Comparison of ENCODE assay signal across 9 mouse cellular contexts in genomic region chr11:94676308-94676707, GRCm38 (mm10). TPM values are rescaled to one million over a fixed set of nuclear protein-coding genes. Genes with fewer than 3 reads are reported as not detected.
A peak's percentile ranks its signal among the peaks of the same experiment; 100 is the strongest.
DNase-seq lines count a peak whose midpoint lies in the region; ATAC-seq and TF ChIP-seq lines count a peak whose summit lies in the region.
"Had no signal": no experiment of that assay in that cellular context is flagged by ENCODE, and none has a peak within 500 bp of the region (broad histone marks: within the 10 kb centered on the region; RNA-seq: fewer than 3 reads in every experiment).

No protein-coding gene starts in this region.

- H3K36me3 ChIP-seq in liver, adult 2 months (ENCODE audit: control insufficient read depth, insufficient read depth, low read length): no peaks in the 10 kb centered on the region
- peaks cover 6% of the 10 kb centered on the region; the same call in 1 of the 2 replicates for H3K36me3 ChIP-seq in limb, embryonic 12.5 days
- no peaks in the 10 kb centered on the region for H3K36me3 ChIP-seq in neural tube, embryonic 14.5 days (ENCODE audit: control insufficient read depth, insufficient read depth, low read length)

- peak overlapping the region; percentile 81 for H3K4me2 ChIP-seq in limb, embryonic 12.5 days
- H3K4me2 ChIP-seq in neural tube, embryonic 14.5 days (ENCODE audit: low read depth, low read length): peak overlapping the region; percentile 79

- no peaks in the 10 kb centered on the region for H3K27me3 ChIP-seq in liver, adult 2 months (ENCODE audit: control insufficient read depth, insufficient read depth, low read length)
- H3K27me3 ChIP-seq in limb, embryonic 12.5 days: no peaks in the 10 kb centered on the region
- H3K27me3 ChIP-seq in neural tube, embryonic 14.5 days (ENCODE audit: control insufficient read depth, insufficient read depth, low read length): no peaks in the 10 kb centered on the region

- no peak for TF ChIP-seq CTCF in liver, adult 2 months (IDR thresholded peaks at IDR 0.05; ENCODE audit: low read depth, low read length)
- TF ChIP-seq CTCF in embryonic fibroblast, embryonic 13.5 days (IDR thresholded peaks at IDR 0.05; ENCODE audit: borderline replicate concordance, insufficient read depth, low read length): no peak

- no peak for ATAC-seq in limb, embryonic 12.5 days (ENCODE audit: insufficient number of reproducible peaks, insufficient read depth, low FRiP score, low TSS enrichment, low read depth)
- no peak for ATAC-seq in neural tube, embryonic 14.5 days (ENCODE audit: low read depth)

- H3K27ac ChIP-seq in liver, adult 2 months (replicated peaks; ENCODE audit: insufficient read depth, low read depth, low read length): no peak overlapping the region
- H3K27ac ChIP-seq in embryonic fibroblast, embryonic 13.5 days (ENCODE audit: insufficient read depth, low read length): no peak overlapping the region
- H3K27ac ChIP-seq in limb, embryonic 12.5 days: peak overlapping the region; percentile 94; the same call in 1 of the 2 replicates
- peak overlapping the region; percentile 92; the same call in 1 of the 2 replicates for H3K27ac ChIP-seq in neural tube, embryonic 14.5 days (ENCODE audit: low read depth, low read length)

- WGBS in liver, adult 2 months: 59% methylated on average over 4 of the region's 4 CpGs
- 38% methylated on average over 4 of the region's 4 CpGs for WGBS in limb, embryonic 12.5 days
- WGBS in neural tube, embryonic 14.5 days: 50% methylated on average over 4 of the region's 4 CpGs

- peaks cover 7% of the 10 kb centered on the region for H3K4me1 ChIP-seq in liver, adult 2 months (ENCODE audit: control insufficient read depth, insufficient read depth, low read length)
- no peaks in the 10 kb centered on the region for H3K4me1 ChIP-seq in embryonic fibroblast, embryonic 13.5 days (ENCODE audit: control insufficient read depth, insufficient read depth, low read length)
- H3K4me1 ChIP-seq in limb, embryonic 12.5 days (replicated peaks): peaks cover 25% of the 10 kb centered on the region
- peaks cover 19% of the 10 kb centered on the region for H3K4me1 ChIP-seq in neural tube, embryonic 14.5 days (ENCODE audit: control insufficient read depth, insufficient read depth, low read length)

- peaks cover 13% of the 10 kb centered on the region; the same call in 1 of the 2 replicates for H3K79me2 ChIP-seq in liver, adult 2 months (ENCODE audit: control insufficient read depth, insufficient read depth, low read length)

- peak overlapping the region; percentile 97 for H3K9ac ChIP-seq in liver, adult 2 months (ENCODE audit: low read depth, low read length)
- peak overlapping the region; percentile 94 for H3K9ac ChIP-seq in limb, embryonic 12.5 days (replicated peaks)
- peak overlapping the region; percentile 94 for H3K9ac ChIP-seq in neural tube, embryonic 14.5 days (replicated peaks; ENCODE audit: low read depth, low read length)

- H3K4me3 ChIP-seq in liver, adult 2 months (ENCODE audit: insufficient read depth, low read depth, low read length): peak overlapping the region; percentile 93
- H3K4me3 ChIP-seq in embryonic fibroblast, embryonic 13.5 days (ENCODE audit: insufficient read depth, low read length): peak overlapping the region; percentile 66
- peak overlapping the region; percentile 94 for H3K4me3 ChIP-seq in limb, embryonic 12.5 days (replicated peaks)
- peak overlapping the region; percentile 93 for H3K4me3 ChIP-seq in neural tube, embryonic 14.5 days (ENCODE audit: low read depth, low read length)

- DNase-seq in liver, adult 2 months (ENCODE audit: extremely low read depth, low read depth, low spot score): no peak
- no peak for DNase-seq in liver
- no peak for DNase-seq in thymus, postnatal 36 days
- DNase-seq in layer of hippocampus, postnatal 14 days (ENCODE audit: low spot score in 2 of 2): no peak
- DNase-seq in adrenal gland, postnatal 25 days: no peak

- no peak for TF ChIP-seq POLR2A in liver, adult 2 months (IDR thresholded peaks at IDR 0.05; ENCODE audit: extremely low read depth, insufficient read depth, low read length)
- no peak for TF ChIP-seq POLR2A in embryonic fibroblast, embryonic 13.5 days (IDR thresholded peaks at IDR 0.05; ENCODE audit: low read depth, low read length)

- no peaks in the 10 kb centered on the region for H3K9me3 ChIP-seq in limb, embryonic 12.5 days
- no peaks in the 10 kb centered on the region for H3K9me3 ChIP-seq in neural tube, embryonic 14.5 days (ENCODE audit: control insufficient read depth, low read length)

RNA-seq across cellular contexts. Expression of gene Xylt2, which starts 1.0 kb away (rescaled TPM):
- 11.4 and 12.6 TPM in 2 replicates for total RNA-seq in liver, adult 2 months (2014; rRNA removed)
- 18.9 and 19.7 TPM in 2 replicates for polyA plus RNA-seq in liver, adult 2 months (2012; rRNA removed)
- 12.9 and 16.4 TPM in 2 replicates for polyA plus RNA-seq in embryonic fibroblast, embryonic 13.5 days (2011; ENCODE audit: insufficient read length, low read depth, missing spikeins)
- polyA plus RNA-seq in limb, embryonic 12.5 days (2016; fragmentation: Nextera tagmentation; extraction: Ambion mirVana): 24.7 and 31.9 TPM in 2 replicates
- polyA plus RNA-seq in neural tube, embryonic 14.5 days (2014; fragmentation: Nextera tagmentation; extraction: Ambion mirVana): 11.6 and 13.6 TPM in 2 replicates
- total RNA-seq in layer of hippocampus, postnatal 14 days (2021): 10 to 100 TPM; 27.3 to 36.0 TPM
- 16.0 and 22.1 TPM in 2 replicates for total RNA-seq in adrenal gland, postnatal 25 days (2021)

RNA-seq across cellular contexts. Expression of gene Eme1, which starts 22.5 kb away (rescaled TPM):
- 0.09 and 0.27 TPM in 2 replicates for total RNA-seq in liver, adult 2 months (2014; rRNA removed)
- 0.12 TPM in 1 of 2 replicates, not detected in the other for polyA plus RNA-seq in liver, adult 2 months (2012; rRNA removed)
- 8.1 and 8.9 TPM in 2 replicates for polyA plus RNA-seq in embryonic fibroblast, embryonic 13.5 days (2011; ENCODE audit: insufficient read length, low read depth, missing spikeins)
- 37.1 and 42.2 TPM in 2 replicates for polyA plus RNA-seq in limb, embryonic 12.5 days (2016; fragmentation: Nextera tagmentation; extraction: Ambion mirVana)
- polyA plus RNA-seq in neural tube, embryonic 14.5 days (2014; fragmentation: Nextera tagmentation; extraction: Ambion mirVana): 1.1 and 1.8 TPM in 2 replicates
- total RNA-seq in layer of hippocampus, postnatal 14 days (2021): under 1 TPM; 0.60 to 0.78 TPM
- 0.85 and 2.1 TPM in 2 replicates for total RNA-seq in adrenal gland, postnatal 25 days (2021)

RNA-seq across cellular contexts. Expression of gene Mrpl27, which starts 22.7 kb away (rescaled TPM):
- total RNA-seq in liver, adult 2 months (2014; rRNA removed): 87.4 and 112 TPM in 2 replicates
- polyA plus RNA-seq in liver, adult 2 months (2012; rRNA removed): 68.7 and 74.6 TPM in 2 replicates
- polyA plus RNA-seq in embryonic fibroblast, embryonic 13.5 days (2011; ENCODE audit: insufficient read length, low read depth, missing spikeins): 49.9 and 52.0 TPM in 2 replicates
- 144 and 148 TPM in 2 replicates for polyA plus RNA-seq in limb, embryonic 12.5 days (2016; fragmentation: Nextera tagmentation; extraction: Ambion mirVana)
- 122 and 147 TPM in 2 replicates for polyA plus RNA-seq in neural tube, embryonic 14.5 days (2014; fragmentation: Nextera tagmentation; extraction: Ambion mirVana)
- total RNA-seq in layer of hippocampus, postnatal 14 days (2021): 10 to 100 TPM; 64.5 to 69.6 TPM
- 74.4 and 84.2 TPM in 2 replicates for total RNA-seq in adrenal gland, postnatal 25 days (2021)

RNA-seq across cellular contexts. Expression of gene Gm11541, which starts 28.0 kb away (rescaled TPM):
- not detected in 2 replicates for total RNA-seq in liver, adult 2 months (2014; rRNA removed)
- polyA plus RNA-seq in liver, adult 2 months (2012; rRNA removed): not detected in 2 replicates
- polyA plus RNA-seq in embryonic fibroblast, embryonic 13.5 days (2011; ENCODE audit: insufficient read length, low read depth, missing spikeins): not detected in 2 replicates
- polyA plus RNA-seq in limb, embryonic 12.5 days (2016; fragmentation: Nextera tagmentation; extraction: Ambion mirVana): 0.13 and 0.17 TPM in 2 replicates
- polyA plus RNA-seq in neural tube, embryonic 14.5 days (2014; fragmentation: Nextera tagmentation; extraction: Ambion mirVana): 0.21 TPM in 1 of 2 replicates, not detected in the other
- total RNA-seq in layer of hippocampus, postnatal 14 days (2021): not detected
- total RNA-seq in adrenal gland, postnatal 25 days (2021): not detected in 2 replicates
- total RNA-seq: left cerebral cortex, postnatal 25 days had no signal

RNA-seq across cellular contexts. Expression of gene Lrrc59, which starts 46.7 kb away (rescaled TPM):
- total RNA-seq in liver, adult 2 months (2014; rRNA removed): 40.6 and 46.3 TPM in 2 replicates
- 41.2 and 43.8 TPM in 2 replicates for polyA plus RNA-seq in liver, adult 2 months (2012; rRNA removed)
- 227 and 243 TPM in 2 replicates for polyA plus RNA-seq in embryonic fibroblast, embryonic 13.5 days (2011; ENCODE audit: insufficient read length, low read depth, missing spikeins)
- 205 and 217 TPM in 2 replicates for polyA plus RNA-seq in limb, embryonic 12.5 days (2016; fragmentation: Nextera tagmentation; extraction: Ambion mirVana)
- 116 and 159 TPM in 2 replicates for polyA plus RNA-seq in neural tube, embryonic 14.5 days (2014; fragmentation: Nextera tagmentation; extraction: Ambion mirVana)
- 10 to 100 TPM; 74.0 to 75.1 TPM for total RNA-seq in layer of hippocampus, postnatal 14 days (2021)
- 90.9 and 112 TPM in 2 replicates for total RNA-seq in adrenal gland, postnatal 25 days (2021)

Comparison
In these comparisons a context has a peak if more than half of its experiments do, and no peak if none do; other contexts are left out.
1. H3K27ac ChIP-seq: peak in limb, embryonic 12.5 days (single experiment) and neural tube, embryonic 14.5 days (single experiment); none in liver, adult 2 months (single experiment) and embryonic fibroblast, embryonic 13.5 days (single experiment).
2. Peak in every context shown above with its lines, with median percentiles within 50 percentile points of each other: H3K4me3 ChIP-seq and H3K9ac ChIP-seq.